Mouse (Mus musculus): ENCODE results near the gene Crmp1.

Gene Crmp1

DNA sequence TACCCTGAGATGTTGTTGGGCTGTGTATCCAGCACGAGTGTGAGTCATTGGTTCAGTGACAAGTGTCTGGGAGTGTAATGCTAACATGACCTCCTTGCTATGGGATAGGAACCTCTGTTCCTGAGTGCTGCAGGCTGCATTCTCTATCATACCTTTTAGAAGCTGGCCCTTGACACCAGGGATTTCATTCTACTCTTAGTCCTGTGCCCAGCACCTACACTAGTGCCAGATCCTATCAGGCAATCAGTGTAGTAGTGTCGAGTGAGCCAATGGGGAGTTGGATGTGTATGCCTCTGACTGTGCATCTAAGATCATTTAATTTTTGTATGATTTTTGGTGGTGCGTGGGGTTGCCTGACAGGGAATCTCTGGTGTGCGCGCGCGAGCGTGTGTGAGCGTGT, 516 bp upstream of the Crmp1 start:
- DNase-seq, result no peak

DNA sequence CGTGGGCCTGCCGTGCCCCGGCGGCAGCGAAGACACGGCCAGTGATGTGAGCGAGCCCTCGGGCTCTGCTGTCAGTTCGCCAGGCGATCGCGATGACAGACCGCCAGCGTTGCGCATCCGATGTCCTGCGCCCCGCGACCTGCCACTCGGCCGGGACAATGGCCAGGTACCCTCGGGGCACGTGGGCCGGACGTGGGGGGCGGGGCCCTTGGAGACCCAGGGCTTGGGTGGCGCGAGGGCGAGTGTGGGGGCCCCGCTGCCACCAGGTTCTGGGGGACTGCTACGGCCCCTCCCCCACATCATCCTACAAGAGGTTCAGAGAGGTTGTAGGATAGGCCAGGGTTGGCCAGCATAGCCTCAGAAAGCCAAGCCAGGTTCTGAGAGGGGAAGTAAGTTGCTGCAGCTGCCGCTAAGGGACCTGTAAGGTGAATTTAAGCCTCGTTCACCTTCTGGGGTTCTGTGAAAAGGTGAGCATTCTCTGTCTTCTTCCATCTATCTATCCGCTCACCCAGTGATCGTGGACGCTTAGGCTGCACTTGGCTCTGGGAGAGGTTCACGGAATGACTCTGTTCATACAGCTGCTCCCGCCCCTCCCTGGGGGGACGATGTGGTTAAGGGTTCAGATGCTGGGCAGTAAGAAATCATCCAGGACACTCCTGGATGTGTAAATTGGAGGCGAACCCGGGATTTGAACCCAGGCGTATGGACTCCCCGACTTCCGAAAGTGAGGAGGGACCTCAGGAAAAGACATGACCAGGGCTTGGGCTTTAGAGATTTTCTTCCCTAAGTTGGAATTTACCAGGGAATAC, 824 bp downstream of the Crmp1 start:
- DNase-seq, result no peak

GRCm38 (mm10) chr5:37243169-37243886, 1.6 kb downstream of the Crmp1 start:
- DNase-seq, result peak; percentile 48 to 75

GRCm38 (mm10) chr5:37244161-37244560, 2.4 kb downstream of the Crmp1 start:
- DNase-seq, result no peak

DNA sequence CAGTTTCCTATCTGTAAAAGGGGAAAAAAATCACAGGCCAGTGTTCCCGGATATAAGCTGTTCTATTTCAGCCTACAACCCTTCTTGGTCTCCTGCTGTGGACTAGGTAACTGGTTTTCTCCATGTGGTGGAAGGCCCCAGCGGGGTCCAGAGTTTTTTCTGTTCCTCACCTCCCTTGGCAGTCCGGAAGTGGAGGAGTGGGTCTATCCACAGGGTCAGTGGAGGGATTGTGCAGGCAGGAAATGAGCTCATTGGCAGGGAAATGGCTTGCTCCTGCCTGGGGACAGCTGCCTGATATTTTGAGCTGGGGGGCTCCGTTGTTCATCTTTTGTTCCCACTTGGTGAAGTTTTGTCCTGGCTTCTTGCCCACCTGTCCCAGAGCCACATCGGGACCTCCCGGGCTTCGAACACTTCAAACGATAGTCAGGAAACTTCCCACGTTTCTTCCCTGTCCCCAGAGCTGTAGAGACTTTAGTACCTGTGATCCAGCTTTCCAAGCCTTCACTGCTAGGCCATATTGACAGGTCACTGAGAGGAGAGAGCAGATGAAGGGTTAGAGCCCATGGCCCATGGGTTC, 3.0 kb downstream of the Crmp1 start:
- DNase-seq, result no peak

DNA sequence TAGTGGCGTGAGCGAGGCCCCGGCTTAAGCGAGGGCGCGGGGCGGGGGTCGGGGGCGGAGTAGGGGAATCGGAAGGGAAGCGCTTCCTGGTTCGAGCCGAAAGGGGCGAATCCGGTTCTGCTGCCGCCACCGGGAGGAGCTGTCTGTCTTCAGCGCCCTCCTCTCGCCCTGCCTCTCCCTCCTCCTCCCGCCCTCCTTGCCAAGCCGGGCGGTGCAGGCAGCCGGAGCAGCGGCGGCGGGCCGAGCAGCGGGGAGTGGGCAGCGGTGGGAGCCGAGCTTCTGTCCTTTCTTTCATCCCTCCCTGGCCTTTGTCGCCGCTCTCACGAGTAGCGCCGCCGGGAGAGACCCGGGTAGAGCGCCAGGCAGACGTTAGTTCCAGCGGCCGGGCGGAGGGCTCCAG, 3.9 kb downstream of the Crmp1 start:
- DNase-seq, result peak; percentile 14 to 38

GRCm38 (mm10) chr5:37246138-37246910, 4.6 kb downstream of the Crmp1 start:
- peak; percentile 6 to 31 for DNase-seq

GRCm38 (mm10) chr5:37247456-37247855, 5.7 kb downstream of the Crmp1 start:
- DNase-seq, result no peak

DNA sequence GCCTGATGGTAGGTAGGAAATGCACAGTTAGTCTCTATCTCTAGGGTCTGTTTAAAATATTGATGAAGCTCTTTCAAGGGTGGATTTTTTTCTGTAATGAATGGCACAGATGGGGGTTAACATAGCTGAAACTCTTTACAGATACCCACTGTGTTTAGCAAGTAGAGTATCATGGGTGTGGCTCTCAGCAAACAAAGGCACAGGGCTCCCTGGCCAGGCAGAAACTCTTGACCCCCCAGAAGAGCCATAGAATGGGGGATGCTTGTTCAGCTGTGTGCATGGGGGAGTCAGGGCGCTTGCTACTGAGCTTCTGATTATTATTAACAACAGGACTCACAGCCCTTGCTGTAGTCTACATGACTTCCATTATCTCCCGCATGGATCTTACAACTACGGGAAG, 7.1 kb downstream of the Crmp1 start:
- no peak for DNase-seq

DNA sequence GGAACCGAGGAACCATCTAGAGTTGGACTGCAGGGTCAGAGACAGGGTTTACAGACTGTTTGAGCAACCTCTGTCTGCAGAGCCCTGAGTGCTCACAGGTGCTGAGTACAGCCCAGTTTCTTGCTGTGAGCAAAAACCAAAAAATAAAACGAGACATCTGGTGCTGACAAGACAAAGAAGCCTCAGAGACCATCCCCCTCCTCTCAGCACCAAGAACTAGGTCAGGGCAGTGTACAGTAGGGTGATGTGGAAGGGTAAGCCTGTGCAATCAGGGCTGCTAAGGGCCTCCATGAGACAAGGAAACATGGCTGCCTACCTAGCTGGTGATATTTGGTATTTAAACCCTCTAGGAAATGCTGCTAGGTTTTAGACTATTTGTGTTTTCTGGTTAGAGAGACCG, 9.9 kb downstream of the Crmp1 start:
- DNase-seq, result no peak

- no peak for DNase-seq
Measured at GRCm38 (mm10) chr5:37252101-37252804, 10.5 kb downstream of the Crmp1 start.

- DNase-seq, result no peak
Measured at GRCm38 (mm10) chr5:37254523-37254922, 12.8 kb downstream of the Crmp1 start.

- DNase-seq, result no peak
Measured at GRCm38 (mm10) chr5:37256823-37257222, 15.1 kb downstream of the Crmp1 start.

- DNase-seq, result peak in 1 of 2 experiments; percentile 34
Measured at GRCm38 (mm10) chr5:37257243-37257642, 15.5 kb downstream of the Crmp1 start.

- no peak for DNase-seq
Measured at GRCm38 (mm10) chr5:37261734-37262133, 20.0 kb downstream of the Crmp1 start.

- DNase-seq, result no peak
Measured at GRCm38 (mm10) chr5:37263816-37264215, 22.1 kb downstream of the Crmp1 start.

GRCm38 (mm10) chr5:37281021-37281420, 39.3 kb downstream of the Crmp1 start:
- no peak for DNase-seq

DNA sequence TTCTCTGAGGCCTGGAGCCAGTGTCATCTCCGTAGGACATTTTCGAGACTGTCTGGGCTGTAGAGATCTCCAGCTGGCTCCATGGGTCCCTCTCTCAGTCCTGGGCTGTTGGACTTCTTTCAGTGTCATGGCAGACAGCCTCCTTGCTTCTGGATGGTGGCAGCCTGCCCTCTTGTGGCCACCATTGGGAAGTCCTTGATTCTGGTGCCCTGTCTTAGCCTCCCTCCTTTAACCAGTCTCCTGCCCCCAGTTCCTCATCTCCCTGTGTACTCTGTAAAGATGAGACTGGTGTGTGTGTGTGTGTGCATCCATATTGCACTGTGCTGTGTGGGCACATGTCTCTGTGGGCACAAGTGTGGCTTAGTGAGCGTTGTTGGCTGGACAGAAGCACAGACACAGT, 46.6 kb downstream of the Crmp1 start:
- peak in 1 of 2 experiments; percentile 14 for DNase-seq

GRCm38 (mm10) chr5:37289236-37289635, 47.5 kb downstream of the Crmp1 start:
- DNase-seq, result peak; percentile 15 to 21

DNA sequence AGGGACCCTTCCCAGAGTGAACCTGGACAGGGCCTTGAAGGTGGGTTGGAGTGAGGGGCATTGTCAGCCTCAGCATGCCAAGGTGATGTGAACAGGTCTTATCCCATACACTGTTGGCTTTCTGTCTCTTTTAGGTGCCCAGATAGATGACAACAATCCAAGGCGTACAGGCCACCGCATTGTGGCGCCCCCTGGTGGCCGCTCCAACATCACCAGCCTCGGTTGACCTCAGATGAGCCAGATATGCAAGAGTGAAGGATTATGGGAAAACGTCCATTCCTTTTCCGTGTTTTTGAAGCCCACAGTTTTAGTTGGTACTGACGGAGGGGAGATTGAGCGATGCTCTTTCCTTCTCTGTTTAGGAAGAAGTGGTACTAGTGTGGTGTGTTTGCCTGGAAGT, 49.2 kb downstream of the Crmp1 start:
- DNase-seq, result peak in 1 of 2 experiments; percentile 11

DNA sequence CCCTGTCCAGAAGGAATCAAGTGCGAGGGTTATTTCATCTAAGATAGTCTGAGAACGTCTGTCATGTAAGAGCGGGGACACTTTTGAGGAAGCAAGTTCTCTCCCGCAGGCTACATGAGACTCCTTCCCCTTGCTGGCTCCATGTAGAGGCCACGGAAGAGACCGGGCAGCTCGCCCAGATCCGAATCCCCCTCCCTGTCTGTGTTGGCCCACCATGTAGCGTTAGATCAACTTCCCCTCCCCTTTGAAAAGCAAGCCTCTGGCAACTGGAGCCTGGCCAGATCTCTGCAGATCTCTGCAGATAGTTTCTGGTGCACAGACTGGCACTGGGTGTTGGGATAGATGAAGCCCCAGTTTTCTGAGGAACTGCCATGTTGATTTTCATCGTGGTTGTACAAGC, 55.0 kb downstream of the Crmp1 start:
- DNase-seq, result no peak

DNA sequence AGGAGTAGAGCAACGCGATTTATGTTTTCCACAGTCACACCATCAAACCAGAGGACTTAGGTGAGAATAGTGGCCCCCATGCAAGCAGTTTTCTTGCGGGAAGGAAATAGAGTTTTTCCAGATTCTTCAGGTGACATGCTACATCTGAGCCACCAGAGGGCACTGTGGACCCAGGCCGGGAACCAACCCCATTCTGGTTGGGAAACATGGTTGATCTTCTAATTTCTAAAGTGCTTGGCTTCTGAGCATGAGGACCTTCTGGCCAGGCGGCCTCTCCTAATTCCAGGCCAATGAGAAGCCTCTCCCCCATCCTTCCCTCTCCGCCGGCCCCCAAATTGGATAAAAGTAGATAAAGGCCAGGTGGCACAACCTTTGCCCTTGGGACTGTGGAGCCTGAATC, 56.6 kb downstream of the Crmp1 start:
- DNase-seq, result peak in 1 of 2 experiments; percentile 21
